Mouse (Mus musculus) liver, embryonic 16.5 days (tissue): ENCODE results near the gene Kcnh7. TPM values are rescaled to one million over a fixed set of nuclear protein-coding genes. Genes with fewer than 3 reads are reported as not detected.

Experiments
- ATAC-seq: fragments of 200-750 bp; cut with Nextera tagmentation; 2 replicates; pipeline ENCODE4 v1.8.0; 2017; ENCODE audit warnings: low read depth, mild to moderate bottlenecking, moderate number of reproducible peaks, moderate library complexity
- H3K27ac ChIP-seq: fragments of 300-500 bp; sonication (generic); 2 replicates; pipeline ENCODE4 v1.5.1; 2014; ENCODE audit warnings: mild to moderate bottlenecking, low read length
- H3K27me3 ChIP-seq: fragments of 300-500 bp; sonication (generic); 2 replicates; pipeline ENCODE4 v1.6.1; 2014; ENCODE audit warnings: low read depth, low read length, mixed read lengths; ENCODE audit not compliant: control insufficient read depth, insufficient read depth
- H3K36me3 ChIP-seq: fragments of 300-500 bp; sonication (generic); 2 replicates; pipeline ENCODE4 v1.6.1; 2014; ENCODE audit warnings: mild to moderate bottlenecking; ENCODE audit not compliant: control insufficient read depth, insufficient read depth
- H3K4me1 ChIP-seq: fragments of 300-500 bp; sonication (generic); 2 replicates; pipeline ENCODE4 v1.6.1; 2014; ENCODE audit warnings: low read depth, low read length, mixed read lengths; ENCODE audit not compliant: control insufficient read depth
- H3K4me2 ChIP-seq: fragments of 300-500 bp; sonication (generic); 2 replicates; pipeline ENCODE4 v1.6.1; 2014; ENCODE audit warnings: low read depth, low read length, mixed read lengths
- H3K4me3 ChIP-seq: fragments of 300-500 bp; sonication (generic); 2 replicates; pipeline ENCODE4 v1.5.1; 2014; ENCODE audit warnings: low read depth, mild to moderate bottlenecking, low read length
- H3K9ac ChIP-seq: fragments of 300-500 bp; sonication (generic); 2 replicates; pipeline ENCODE4 v1.6.1; 2014; ENCODE audit warnings: low read depth, low read length
- H3K9me3 ChIP-seq: fragments of 300-500 bp; sonication (generic); replicated peaks from 2 replicates; pipeline ENCODE4 v1.6.1; 2016; ENCODE audit warnings: low read length; ENCODE audit not compliant: control insufficient read depth
- WGBS: fragments of 180-500 bp; shearing (Covaris S2); extraction: QIAGEN DNeasy Blood & Tissue Kit; methylation state at CpG from one replicate; pipeline ENCODE4 v1.1.7; 2014; ENCODE audit not compliant: insufficient replicate concordance; 5-methylcytosine and 5-hydroxymethylcytosine counted together
- polyA plus RNA-seq: library from polyadenylated mRNA; unstranded; fragments of >200 nt; fragmentation: Nextera tagmentation; extraction: Ambion mirVana; gene quantifications from 2 replicates; pipeline ENCODE4 v1.2.1, GENCODE M21; 2015

Gene Kcnh7
- polyA plus RNA-seq, 1 experiment from 2014 or later: 0.06 TPM

GRCm38 (mm10) chr2:63009141-63009540, 174.9 kb downstream of the Kcnh7 start:
- no peak overlapping the region for H3K4me2 ChIP-seq
- 58% methylated on average over 4 of the region's 4 CpGs for WGBS
- ATAC-seq: no peak

GRCm38 (mm10) chr2:63002784-63003183, 181.3 kb downstream of the Kcnh7 start:
- Histone ChIP-seq H3K27ac (no peak overlapping the region), H3K36me3 (no peaks in the 10 kb centered on the region), H3K4me2 (no peak overlapping the region), H3K9ac (no peak overlapping the region), H3K27me3 (no peaks in the 10 kb centered on the region), H3K4me3 (no peak overlapping the region), H3K9me3 (no peaks in the 10 kb centered on the region), H3K4me1 (no peaks in the 10 kb centered on the region)
- 51% methylated on average over 1 of the region's 1 CpGs for WGBS
- ATAC-seq: no peak

More at GRCm38 (mm10) chr2:63009141-63009540, 174.9 kb downstream of the Kcnh7 start:
- Histone ChIP-seq H3K9ac (no peak overlapping the region), H3K27me3 (no peaks in the 10 kb centered on the region), H3K4me1 (no peaks in the 10 kb centered on the region), H3K27ac (no peak overlapping the region), H3K36me3 (no peaks in the 10 kb centered on the region), H3K9me3 (no peaks in the 10 kb centered on the region), H3K4me3 (no peak overlapping the region)

- Histone ChIP-seq H3K9ac (no peak overlapping the region), H3K4me3 (no peak overlapping the region), H3K27ac (no peak overlapping the region), H3K4me1 (no peaks in the 10 kb centered on the region), H3K4me2 (no peak overlapping the region), H3K36me3 (no peaks in the 10 kb centered on the region), H3K27me3 (no peaks in the 10 kb centered on the region), H3K9me3 (no peaks in the 10 kb centered on the region)
- WGBS: 59% methylated on average over 2 of the region's 2 CpGs
- no peak for ATAC-seq
Measured at GRCm38 (mm10) chr2:62997692-62998091, 186.4 kb downstream of the Kcnh7 start.

- Histone ChIP-seq H3K27ac (no peak overlapping the region), H3K27me3 (no peaks in the 10 kb centered on the region), H3K9me3 (no peaks in the 10 kb centered on the region), H3K4me2 (no peak overlapping the region), H3K4me3 (no peak overlapping the region), H3K36me3 (no peaks in the 10 kb centered on the region), H3K9ac (no peak overlapping the region), H3K4me1 (no peaks in the 10 kb centered on the region)
- ATAC-seq: no peak
Measured at GRCm38 (mm10) chr2:62988616-62989015, 195.5 kb downstream of the Kcnh7 start.

GRCm38 (mm10) chr2:62983936-62984335, 200.2 kb downstream of the Kcnh7 start:
- H3K4me2 ChIP-seq: no peak overlapping the region
- no peak overlapping the region for H3K27ac ChIP-seq
- no peaks in the 10 kb centered on the region for H3K4me1 ChIP-seq
- WGBS: 31% methylated on average over 2 of the region's 2 CpGs
- H3K4me3 ChIP-seq: no peak overlapping the region
- H3K9ac ChIP-seq: no peak overlapping the region
- no peaks in the 10 kb centered on the region for H3K36me3 ChIP-seq
- no peaks in the 10 kb centered on the region for H3K27me3 ChIP-seq
- no peak for ATAC-seq
- no peaks in the 10 kb centered on the region for H3K9me3 ChIP-seq

- Histone ChIP-seq H3K36me3 (no peaks in the 10 kb centered on the region), H3K4me2 (no peak overlapping the region), H3K27me3 (no peaks in the 10 kb centered on the region), H3K9ac (no peak overlapping the region), H3K9me3 (no peaks in the 10 kb centered on the region), H3K27ac (no peak overlapping the region), H3K4me1 (no peaks in the 10 kb centered on the region), H3K4me3 (no peak overlapping the region)
- no peak for ATAC-seq
- whole genome bisulfite sequencing: 73% methylated on average over 1 of the region's 1 CpGs
Measured at GRCm38 (mm10) chr2:62935273-62935874, 248.7 kb downstream of the Kcnh7 start.

- Histone ChIP-seq H3K27me3 (no peaks in the 10 kb centered on the region), H3K4me2 (no peak overlapping the region), H3K9ac (no peak overlapping the region), H3K4me1 (no peaks in the 10 kb centered on the region), H3K9me3 (no peaks in the 10 kb centered on the region), H3K36me3 (no peaks in the 10 kb centered on the region), H3K27ac (no peak overlapping the region), H3K4me3 (no peak overlapping the region)
- ATAC-seq: no peak
- WGBS: 45% methylated on average over 3 of the region's 3 CpGs
Measured at GRCm38 (mm10) chr2:62928494-62928893, 255.6 kb downstream of the Kcnh7 start.

- H3K9me3 ChIP-seq: no peaks in the 10 kb centered on the region
- H3K4me2 ChIP-seq: no peak overlapping the region
- H3K27me3 ChIP-seq: no peaks in the 10 kb centered on the region
- 34% methylated on average over 3 of the region's 3 CpGs for WGBS
- no peaks in the 10 kb centered on the region for H3K4me1 ChIP-seq
- no peaks in the 10 kb centered on the region for H3K36me3 ChIP-seq
- ATAC-seq: no peak
- no peak overlapping the region for H3K9ac ChIP-seq
- no peak overlapping the region for H3K4me3 ChIP-seq
- no peak overlapping the region for H3K27ac ChIP-seq
Measured at GRCm38 (mm10) chr2:62928065-62928464, 256.0 kb downstream of the Kcnh7 start.

GRCm38 (mm10) chr2:62923803-62924202, 260.3 kb downstream of the Kcnh7 start:
- WGBS: 61% methylated on average over 4 of the region's 4 CpGs
- no peak for ATAC-seq
- no peaks in the 10 kb centered on the region for H3K4me1 ChIP-seq
- H3K9me3 ChIP-seq: no peaks in the 10 kb centered on the region
- H3K9ac ChIP-seq: no peak overlapping the region
- H3K4me3 ChIP-seq: no peak overlapping the region
- H3K36me3 ChIP-seq: no peaks in the 10 kb centered on the region
- H3K27me3 ChIP-seq: no peaks in the 10 kb centered on the region
- H3K27ac ChIP-seq: no peak overlapping the region
- no peak overlapping the region for H3K4me2 ChIP-seq
